Comparison of ENCODE assay signal across 8 mouse cellular contexts in genomic region chr5:106801886-106802798, GRCm38 (mm10).
A peak's percentile ranks its signal among the peaks of the same experiment; 100 is the strongest.
DNase-seq lines count a peak whose midpoint lies in the region; ATAC-seq and TF ChIP-seq lines count a peak whose summit lies in the region.

No protein-coding gene starts in this region.

- peak overlapping the region; percentile 30 for H3K4me3 ChIP-seq in heart, embryonic 11.5 days (ENCODE audit: low read depth, low read length)
- peak overlapping the region; percentile 30 for H3K4me3 ChIP-seq in kidney, embryonic 15.5 days (replicated peaks)
- peak overlapping the region; percentile 32 for H3K4me3 ChIP-seq in limb, embryonic 15.5 days

- peak; percentile 99 for TF ChIP-seq CTCF in brain, embryonic 14.5 days (IDR thresholded peaks at IDR 0.05; ENCODE audit: borderline replicate concordance, extremely low read depth, insufficient read depth, insufficient read length)

- TF ChIP-seq POLR2A in brain, embryonic 14.5 days (IDR thresholded peaks at IDR 0.05; ENCODE audit: borderline replicate concordance, extremely low read depth, insufficient read depth, insufficient read length, poor library complexity, severe bottlenecking), result no peak

- H3K4me2 ChIP-seq in heart, embryonic 11.5 days, result peak overlapping the region; percentile 71
- H3K4me2 ChIP-seq in kidney, embryonic 15.5 days, result peak overlapping the region; percentile 58
- peak overlapping the region; percentile 62 for H3K4me2 ChIP-seq in limb, embryonic 15.5 days

- H3K36me3 ChIP-seq in heart, embryonic 11.5 days (ENCODE audit: control insufficient read depth, insufficient read depth, low read length), result no peaks in the 10 kb centered on the region
- no peaks in the 10 kb centered on the region for H3K36me3 ChIP-seq in kidney, embryonic 15.5 days
- H3K36me3 ChIP-seq in limb, embryonic 15.5 days, result no peaks in the 10 kb centered on the region

- H3K27me3 ChIP-seq in heart, embryonic 11.5 days (ENCODE audit: control insufficient read depth, insufficient read depth, low read length), result no peaks in the 10 kb centered on the region
- peaks cover 5% of the 10 kb centered on the region for H3K27me3 ChIP-seq in kidney, embryonic 15.5 days
- H3K27me3 ChIP-seq in limb, embryonic 15.5 days, result 0 out of 2 replicates have a peak, but pooled peaks cover 6% of the 10 kb centered on the region

- no peak overlapping the region for H3K27ac ChIP-seq in heart, embryonic 11.5 days (ENCODE audit: low read depth, low read length)
- H3K27ac ChIP-seq in kidney, embryonic 15.5 days, result no peak overlapping the region
- no peak overlapping the region for H3K27ac ChIP-seq in limb, embryonic 15.5 days

- no peak overlapping the region for H3K9ac ChIP-seq in heart, embryonic 11.5 days (ENCODE audit: low read depth, low read length)
- no peak overlapping the region for H3K9ac ChIP-seq in kidney, embryonic 15.5 days
- H3K9ac ChIP-seq in limb, embryonic 15.5 days, result no peak overlapping the region

- peak; percentile 85 for DNase-seq in CD4-positive helper T cell, adult 2 months (ENCODE audit: low read depth, low spot score)
- peak; percentile 92 for DNase-seq in brain, embryonic 14.5 days (ENCODE audit: low read depth)
- peak; percentile 48 to 68 for DNase-seq in monocyte, adult 2 months (ENCODE audit: low read depth in 1 of 2, low spot score in 2 of 2)
- DNase-seq in spleen, postnatal 36 days (ENCODE audit: low spot score in 2 of 2), result peak; percentile 71 to 73

- H3K9me3 ChIP-seq in heart, embryonic 11.5 days (replicated peaks; ENCODE audit: control insufficient read depth, low read length), result no peaks in the 10 kb centered on the region
- no peaks in the 10 kb centered on the region for H3K9me3 ChIP-seq in kidney, embryonic 15.5 days (replicated peaks)
- H3K9me3 ChIP-seq in limb, embryonic 15.5 days, result no peaks in the 10 kb centered on the region

- peaks cover 9% of the 10 kb centered on the region; the same call in 1 of the 2 replicates for H3K4me1 ChIP-seq in heart, embryonic 11.5 days (ENCODE audit: control insufficient read depth, insufficient read depth, low read length)
- peaks cover 18% of the 10 kb centered on the region for H3K4me1 ChIP-seq in kidney, embryonic 15.5 days
- H3K4me1 ChIP-seq in limb, embryonic 15.5 days, result peaks cover 15% of the 10 kb centered on the region

- 5% methylated on average over 32 of the region's 32 CpGs for WGBS in heart, embryonic 11.5 days (ENCODE audit: insufficient replicate concordance)
- WGBS in kidney, embryonic 15.5 days, result 6% methylated on average over 32 of the region's 32 CpGs
- WGBS in limb, embryonic 15.5 days, result 7% methylated on average over 32 of the region's 32 CpGs

- ATAC-seq in erythroid progenitor cell, adult 5-6 weeks (replicated peaks; ENCODE audit: low FRiP score, poor library complexity, severe bottlenecking), result peak; percentile 83
- ATAC-seq in heart, embryonic 11.5 days (replicated peaks; ENCODE audit: insufficient number of reproducible peaks, low FRiP score, low TSS enrichment), result peak; percentile 57; the same call in 1 of the 2 replicates
- ATAC-seq in kidney, embryonic 15.5 days (replicated peaks; ENCODE audit: low FRiP score), result peak; percentile 67
- ATAC-seq in limb, embryonic 15.5 days (ENCODE audit: insufficient number of reproducible peaks, low FRiP score, low TSS enrichment, low read depth), result 0 out of 2 replicates have a peak, but pooled peaks have one; percentile 32

Comparison
In these comparisons a context has a peak if more than half of its experiments do, and no peak if none do; other contexts are left out.
1. ATAC-seq: peak in every context shown above with its lines; median percentile 83 in erythroid progenitor cell, adult 5-6 weeks; 67 in kidney, embryonic 15.5 days; 57 in heart, embryonic 11.5 days; 32 in limb, embryonic 15.5 days.